Mouse (Mus musculus) gastrocnemius, postnatal 25 days (tissue): Measurements from ENCODE around the gene Cidec. TPM values are rescaled to one million over a fixed set of nuclear protein-coding genes. Genes with fewer than 3 reads are reported as not detected.
A peak's percentile ranks its signal among the peaks of the same experiment; 100 is the strongest.

Experiments
- DNase-seq: peaks from one replicate; pipeline ENCODE4 v3.0.0; 2022
- long read RNA-seq, 2 experiments: library from polyadenylated mRNA; stranded (forward); transcript quantifications; one replicate each; pipeline ENCODE4 v2.0.0; 2021
- total RNA-seq, 2 experiments: library from RNA; stranded (reverse); gene quantifications; 1 replicate in 1 of 2; 2 replicates in 1 of 2; pipeline ENCODE4 v1.2.3; 2021

The Cidec gene
- 10 to 100 TPM in 1 of 2 experiments, 1 to 10 TPM in 1; 1.1 to 67.8 TPM for total RNA-seq
- long read RNA-seq, experiment 1, partial matches to known transcripts = 0 of 2 reads
- long read RNA-seq, experiment 1, other reads (novel, unspliced or antisense) = 0 of 2 reads
- long read RNA-seq, experiment 2, transcript Cidec-202 (6 exons, 1,720 nt) = major isoform, 15 of 31 reads
- long read RNA-seq, experiment 2, transcript Cidec-201 (6 exons, 1,703 nt) = minor isoform, 14 of 31 reads
- long read RNA-seq, experiment 2, partial matches to known transcripts = 1 of 31 reads
- long read RNA-seq, experiment 2, other reads (novel, unspliced or antisense) = 0 of 31 reads

GRCm38 (mm10) chr6:113435664-113436205 is at the start of gene Cidec:
TSS of gene Cidec (minus strand) at chr6:113435760.
- no peak for DNase-seq

GRCm38 (mm10) chr6:113483729-113484128 is 48.2 kb upstream of the Cidec start:
- DNase-seq = no peak

- peak; percentile 96 for DNase-seq
These were observed 47.6 kb upstream of the Cidec start, which contains the start of gene Creld1 for GRCm38 (mm10) chr6:113483100-113483615. TSS of gene Creld1 (plus strand) at chr6:113483297.

GRCm38 (mm10) chr6:113482477-113483099 is 47.0 kb upstream of the Cidec start:
- DNase-seq = peak; percentile 39

GRCm38 (mm10) chr6:113480555-113481373 is 45.2 kb upstream of the Cidec start:
- peak; percentile 26 for DNase-seq

GRCm38 (mm10) chr6:113478906-113479305 is 43.3 kb upstream of the Cidec start:
- no peak for DNase-seq

- DNase-seq = no peak
These were observed 41.8 kb upstream of the Cidec start for GRCm38 (mm10) chr6:113477353-113477752.

GRCm38 (mm10) chr6:113473715-113474114 is 38.2 kb upstream of the Cidec start:
- no peak for DNase-seq

- no peak for DNase-seq
These were observed 37.7 kb upstream of the Cidec start for GRCm38 (mm10) chr6:113473246-113473645.

- DNase-seq = no peak
These were observed 36.5 kb upstream of the Cidec start for GRCm38 (mm10) chr6:113472061-113472460.

- peak; percentile 82 for DNase-seq
These were observed 35.9 kb upstream of the Cidec start, which contains the start of gene Il17rc for GRCm38 (mm10) chr6:113471297-113471936. TSS of gene Il17rc (plus strand) at chr6:113471427.

- peak; percentile 70 for DNase-seq
These were observed 33.9 kb upstream of the Cidec start for GRCm38 (mm10) chr6:113469432-113469831.

GRCm38 (mm10) chr6:113469021-113469420 is 33.5 kb upstream of the Cidec start:
- DNase-seq = peak; percentile 62

GRCm38 (mm10) chr6:113468512-113468911 is 33.0 kb upstream of the Cidec start:
- no peak for DNase-seq

- no peak for DNase-seq
These were observed 30.0 kb upstream of the Cidec start for GRCm38 (mm10) chr6:113465602-113466001.

- DNase-seq = no peak
These were observed 28.5 kb upstream of the Cidec start for GRCm38 (mm10) chr6:113464040-113464439.

- DNase-seq = no peak
These were observed 23.1 kb upstream of the Cidec start for GRCm38 (mm10) chr6:113458635-113459034.

GRCm38 (mm10) chr6:113457952-113458534 is 22.5 kb upstream of the Cidec start, which contains the start of gene Il17re:
TSS of gene Il17re (plus strand) at chr6:113458484.
- DNase-seq = no peak

- DNase-seq = no peak
These were observed 19.4 kb upstream of the Cidec start for GRCm38 (mm10) chr6:113455007-113455406.

- DNase-seq = no peak
These were observed 16.3 kb upstream of the Cidec start for GRCm38 (mm10) chr6:113451839-113452238.

- DNase-seq = no peak
These were observed 12.1 kb upstream of the Cidec start for GRCm38 (mm10) chr6:113447639-113448038.
